Comparison of ENCODE assay signal across 9 mouse cellular contexts in the genomic region with DNA sequence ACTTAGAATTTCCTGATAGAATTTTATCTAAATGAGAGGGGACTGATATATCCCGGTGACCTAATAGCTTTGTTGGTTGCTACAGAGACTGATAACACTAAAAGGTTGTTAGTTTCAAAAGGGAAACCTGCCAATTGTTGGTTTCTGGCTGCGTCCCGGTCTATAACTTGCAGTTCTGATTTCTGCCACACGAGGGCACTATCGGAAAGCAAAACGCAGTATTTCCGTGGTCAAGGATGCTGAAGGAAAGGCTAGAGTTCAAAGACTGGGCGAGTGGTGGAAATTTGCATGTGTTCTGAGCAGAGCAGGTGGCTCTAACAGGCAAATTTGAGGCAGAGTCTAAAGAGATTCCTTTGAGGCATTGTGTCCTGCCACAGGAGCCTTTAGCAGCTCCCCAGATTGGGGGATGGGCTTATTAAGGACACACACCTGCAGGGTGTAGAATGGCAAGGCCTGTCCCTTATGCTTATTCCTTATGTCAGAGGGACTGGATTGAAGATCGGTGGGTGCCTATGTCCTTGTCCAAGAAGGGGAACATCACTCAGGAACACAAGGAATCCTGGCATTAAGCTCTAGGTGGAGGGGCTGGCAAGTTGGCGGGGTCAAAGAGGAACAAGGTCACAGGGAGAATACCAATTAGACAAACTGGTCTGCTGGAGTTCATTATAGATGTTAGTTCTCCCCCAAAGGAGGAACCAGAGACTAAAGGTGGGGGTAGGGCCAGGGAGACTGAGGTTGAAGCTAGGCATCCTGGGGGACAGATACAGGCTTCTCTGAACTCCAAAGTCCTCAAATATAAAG. TPM values are rescaled to one million over a fixed set of nuclear protein-coding genes. Genes with fewer than 3 reads are reported as not detected.
DNase-seq lines count a peak whose midpoint lies in the region; ATAC-seq and TF ChIP-seq lines count a peak whose summit lies in the region.
"Had no signal": no experiment of that assay in that cellular context is flagged by ENCODE, and none has a peak within 500 bp of the region (broad histone marks: within the 10 kb centered on the region; RNA-seq: fewer than 3 reads in every experiment).

No protein-coding gene starts in this region.

- TF ChIP-seq POLR2A in testis, adult 2 months (IDR thresholded peaks at IDR 0.05; ENCODE audit: control insufficient read depth, low read depth, low read length) = no peak

- 0 out of 2 replicates have a peak, but pooled peaks cover 2% of the 10 kb centered on the region for H3K27me3 ChIP-seq in hindbrain, embryonic 11.5 days (ENCODE audit: control insufficient read depth, insufficient read depth, low read length)
- H3K27me3 ChIP-seq in hindbrain, embryonic 13.5 days = peaks cover 7% of the 10 kb centered on the region; the same call in 1 of the 2 replicates
- no peaks in the 10 kb centered on the region for H3K27me3 ChIP-seq in kidney, embryonic 14.5 days (ENCODE audit: control insufficient read depth, insufficient read depth, low read length)
- no peaks in the 10 kb centered on the region for H3K27me3 ChIP-seq in liver, embryonic 11.5 days (replicated peaks; ENCODE audit: control insufficient read depth, insufficient read depth, low read length)
- H3K27me3 ChIP-seq in neural tube, embryonic 11.5 days (ENCODE audit: control insufficient read depth, insufficient read depth, low read length) = no peaks in the 10 kb centered on the region
- H3K27me3 ChIP-seq in testis, adult 2 months (ENCODE audit: control insufficient read depth, insufficient read depth, low read length) = no peaks in the 10 kb centered on the region

- no peak overlapping the region for H3K9ac ChIP-seq in hindbrain, embryonic 11.5 days (ENCODE audit: low read depth, low read length)
- H3K9ac ChIP-seq in hindbrain, embryonic 13.5 days = no peak overlapping the region
- no peak overlapping the region for H3K9ac ChIP-seq in kidney, embryonic 14.5 days (ENCODE audit: low read depth, low read length)
- H3K9ac ChIP-seq in liver, embryonic 11.5 days (ENCODE audit: low read depth, low read length) = no peak overlapping the region
- no peak overlapping the region for H3K9ac ChIP-seq in neural tube, embryonic 11.5 days (ENCODE audit: low read length)
- H3K9ac ChIP-seq: stomach, embryonic 15.5 days had no signal

- 18% methylated on average over 10 of the region's 10 CpGs for WGBS in hindbrain, embryonic 11.5 days
- WGBS in hindbrain, embryonic 13.5 days = 16% methylated on average over 10 of the region's 10 CpGs
- 15% methylated on average over 10 of the region's 10 CpGs for WGBS in kidney, embryonic 14.5 days
- 14% methylated on average over 10 of the region's 10 CpGs for WGBS in liver, embryonic 11.5 days
- WGBS in neural tube, embryonic 11.5 days = 15% methylated on average over 10 of the region's 10 CpGs

- peak; percentile 57; the same call in 1 of the 2 replicates for TF ChIP-seq CTCF in testis, adult 2 months (IDR thresholded peaks at IDR 0.05; ENCODE audit: control insufficient read depth, insufficient read depth, insufficient replicate concordance, low read depth, low read length)

- peak; percentile 93 for DNase-seq in hindbrain, embryonic 11.5 days (ENCODE audit: low spot score)
- peak; percentile 83 to 89 for DNase-seq in cerebellum, postnatal 25 days
- DNase-seq in gastrocnemius, postnatal 14 days = peak; percentile 67
- peak; percentile 69 for DNase-seq in liver, embryonic 11.5 days (ENCODE audit: low spot score)
- DNase-seq in neural tube, embryonic 11.5 days (ENCODE audit: low spot score) = peak; percentile 84

- no peaks in the 10 kb centered on the region for H3K9me3 ChIP-seq in hindbrain, embryonic 11.5 days (ENCODE audit: control insufficient read depth, low read length)
- H3K9me3 ChIP-seq in hindbrain, embryonic 13.5 days = no peaks in the 10 kb centered on the region
- H3K9me3 ChIP-seq in kidney, embryonic 14.5 days (ENCODE audit: control insufficient read depth, low read length) = no peaks in the 10 kb centered on the region
- H3K9me3 ChIP-seq in liver, embryonic 11.5 days (ENCODE audit: control insufficient read depth, low read length) = no peaks in the 10 kb centered on the region
- H3K9me3 ChIP-seq in neural tube, embryonic 11.5 days (ENCODE audit: control insufficient read depth, low read length) = no peaks in the 10 kb centered on the region
- H3K9me3 ChIP-seq: stomach, embryonic 15.5 days had no signal

- H3K36me3 ChIP-seq in hindbrain, embryonic 11.5 days (ENCODE audit: control insufficient read depth, insufficient read depth, low read length) = no peaks in the 10 kb centered on the region
- no peaks in the 10 kb centered on the region for H3K36me3 ChIP-seq in hindbrain, embryonic 13.5 days
- no peaks in the 10 kb centered on the region for H3K36me3 ChIP-seq in kidney, embryonic 14.5 days (ENCODE audit: control insufficient read depth, insufficient read depth, low read length)
- H3K36me3 ChIP-seq in liver, embryonic 11.5 days (ENCODE audit: control insufficient read depth, insufficient read depth, low read length) = no peaks in the 10 kb centered on the region
- no peaks in the 10 kb centered on the region for H3K36me3 ChIP-seq in neural tube, embryonic 11.5 days (ENCODE audit: control insufficient read depth, insufficient read depth, low read length)
- H3K36me3 ChIP-seq in testis, adult 2 months (ENCODE audit: control insufficient read depth, insufficient read depth, low read length) = no peaks in the 10 kb centered on the region
- H3K36me3 ChIP-seq: stomach, embryonic 15.5 days had no signal

- H3K4me3 ChIP-seq in hindbrain, embryonic 11.5 days (ENCODE audit: low read depth, low read length) = no peak overlapping the region
- no peak overlapping the region for H3K4me3 ChIP-seq in hindbrain, embryonic 13.5 days
- no peak overlapping the region for H3K4me3 ChIP-seq in kidney, embryonic 14.5 days (ENCODE audit: low read length)
- H3K4me3 ChIP-seq in liver, embryonic 11.5 days (ENCODE audit: low read depth, low read length) = no peak overlapping the region
- H3K4me3 ChIP-seq in neural tube, embryonic 11.5 days (ENCODE audit: low read depth, low read length) = no peak overlapping the region
- peak overlapping the region; percentile 20 for H3K4me3 ChIP-seq in testis, adult 2 months (ENCODE audit: control insufficient read depth, low read depth, low read length)
- H3K4me3 ChIP-seq: stomach, embryonic 15.5 days had no signal

- no peak overlapping the region for H3K27ac ChIP-seq in hindbrain, embryonic 11.5 days (ENCODE audit: low read depth, low read length)
- H3K27ac ChIP-seq in hindbrain, embryonic 13.5 days = no peak overlapping the region
- H3K27ac ChIP-seq in kidney, embryonic 14.5 days (ENCODE audit: low read depth, low read length) = no peak overlapping the region
- no peak overlapping the region for H3K27ac ChIP-seq in liver, embryonic 11.5 days (ENCODE audit: low read depth, low read length)
- no peak overlapping the region for H3K27ac ChIP-seq in neural tube, embryonic 11.5 days (ENCODE audit: low read depth, low read length)
- no peak overlapping the region for H3K27ac ChIP-seq in testis, adult 2 months (ENCODE audit: control insufficient read depth, insufficient read depth, low read depth, low read length)
- H3K27ac ChIP-seq: stomach, embryonic 15.5 days had no signal

- no peak overlapping the region for H3K4me2 ChIP-seq in hindbrain, embryonic 11.5 days (replicated peaks; ENCODE audit: low read depth, low read length)
- no peak overlapping the region for H3K4me2 ChIP-seq in hindbrain, embryonic 13.5 days
- no peak overlapping the region for H3K4me2 ChIP-seq in kidney, embryonic 14.5 days (replicated peaks; ENCODE audit: low read depth, low read length)
- H3K4me2 ChIP-seq in liver, embryonic 11.5 days = no peak overlapping the region
- no peak overlapping the region for H3K4me2 ChIP-seq in neural tube, embryonic 11.5 days (ENCODE audit: low read depth)
- H3K4me2 ChIP-seq: stomach, embryonic 15.5 days had no signal

- ATAC-seq in hindbrain, embryonic 11.5 days (ENCODE audit: low FRiP score) = no peak
- no peak for ATAC-seq in hindbrain, embryonic 13.5 days (ENCODE audit: low FRiP score)
- ATAC-seq in kidney, embryonic 14.5 days (ENCODE audit: low FRiP score, low TSS enrichment) = 0 out of 2 replicates have a peak, but pooled peaks have one; percentile 46
- no peak for ATAC-seq in liver, embryonic 11.5 days (replicated peaks; ENCODE audit: low FRiP score)
- ATAC-seq in neural tube, embryonic 11.5 days (ENCODE audit: insufficient read depth, low FRiP score, low TSS enrichment) = no peak

- intact Hi-C loops in gastrocnemius, postnatal 14 days (cut with DNase I; ENCODE audit: low total_unique reads) = loop anchor here (5.0 to 10.0 kb wide), 2 partner anchors 114 to 207 kb away; a partner anchor contains a TSS

- no peaks in the 10 kb centered on the region; the same call in 1 of the 2 replicates for H3K4me1 ChIP-seq in hindbrain, embryonic 11.5 days (replicated peaks; ENCODE audit: control insufficient read depth, insufficient read depth, low read length)
- H3K4me1 ChIP-seq in hindbrain, embryonic 13.5 days (replicated peaks) = 0 out of 2 replicates have a peak, but pooled peaks cover 3% of the 10 kb centered on the region
- H3K4me1 ChIP-seq in kidney, embryonic 14.5 days (ENCODE audit: control insufficient read depth, insufficient read depth, low read length) = no peaks in the 10 kb centered on the region
- H3K4me1 ChIP-seq in liver, embryonic 11.5 days (replicated peaks; ENCODE audit: control insufficient read depth, insufficient read depth, low read length) = no peaks in the 10 kb centered on the region
- H3K4me1 ChIP-seq in neural tube, embryonic 11.5 days (ENCODE audit: control insufficient read depth, insufficient read depth, low read length) = no peaks in the 10 kb centered on the region
- H3K4me1 ChIP-seq in testis, adult 2 months (ENCODE audit: control insufficient read depth, insufficient read depth, low read length) = no peaks in the 10 kb centered on the region
- H3K4me1 ChIP-seq: stomach, embryonic 15.5 days had no signal

RNA-seq across cellular contexts. Expression of a gene that starts 22.1 kb away (rescaled TPM):
- polyA plus RNA-seq in hindbrain, embryonic 11.5 days (2014; fragmentation: Nextera tagmentation; extraction: Ambion mirVana) = 57.0 and 67.4 TPM in 2 replicates
- 67.0 and 72.2 TPM in 2 replicates for polyA plus RNA-seq in hindbrain, embryonic 13.5 days (2015; fragmentation: Nextera tagmentation; extraction: Ambion mirVana)
- 10 to 100 TPM; 11.2 to 13.7 TPM for total RNA-seq in gastrocnemius, postnatal 14 days (2021)
- polyA plus RNA-seq in kidney, embryonic 14.5 days (2014; fragmentation: Nextera tagmentation; extraction: Ambion mirVana) = 78.5 and 88.1 TPM in 2 replicates
- polyA plus RNA-seq in liver, embryonic 11.5 days (2014; fragmentation: Nextera tagmentation; extraction: Ambion mirVana) = 37.4 and 45.6 TPM in 2 replicates
- polyA plus RNA-seq in neural tube, embryonic 11.5 days (2014; fragmentation: Nextera tagmentation; extraction: Ambion mirVana) = 49.1 and 55.7 TPM in 2 replicates
- 3.4 and 4.9 TPM in 2 replicates for polyA plus RNA-seq in testis, adult 2 months (2012; rRNA removed)
